Mouse (Mus musculus): ENCODE data around the gene Kcmf1.

DNA sequence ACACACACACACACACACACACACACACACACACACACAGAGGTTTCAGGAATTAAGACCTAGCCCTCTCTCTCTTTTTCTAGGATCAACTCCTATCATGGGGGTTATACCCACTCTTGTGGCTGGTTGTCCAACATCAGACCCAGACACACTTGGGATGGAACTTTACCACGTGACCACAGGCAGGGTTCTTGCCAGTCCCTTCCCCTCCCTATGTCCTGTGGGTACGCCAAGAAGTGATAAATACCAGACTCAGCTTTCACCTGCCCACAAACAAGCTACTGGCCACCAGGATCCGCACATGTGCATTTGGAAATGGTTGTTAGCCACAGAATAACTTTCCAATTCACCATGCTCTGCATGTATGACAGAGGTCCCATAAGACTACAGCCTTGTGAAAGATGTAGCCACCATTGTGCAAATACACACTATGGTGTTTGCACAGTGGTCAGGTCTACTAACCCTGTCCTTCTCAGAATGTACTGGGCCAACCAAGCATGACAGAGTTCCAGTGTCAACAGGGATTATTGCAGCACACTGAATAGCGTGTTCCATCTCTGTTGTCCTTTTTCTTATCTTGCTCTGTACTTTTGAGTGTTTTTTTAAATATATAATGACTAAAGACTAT is 90.1 kb downstream of the Kcmf1 start:
- TF ChIP-seq CTCF (IDR thresholded peaks at IDR 0.05; ENCODE audit: control insufficient read depth, insufficient read depth, insufficient replicate concordance, low read depth, low read length), result no peak
- no peak for TF ChIP-seq POLR2A (IDR thresholded peaks at IDR 0.05; ENCODE audit: control insufficient read depth, low read depth, low read length)

Data from testis, adult 2 months (tissue).